Mouse (Mus musculus) hindbrain, embryonic 11.5 days (tissue): ENCODE results near the gene Sdccag8. TPM values are rescaled to one million over a fixed set of nuclear protein-coding genes. Genes with fewer than 3 reads are reported as not detected.

Experiments used
- ATAC-seq: fragments of 200-750 bp; cut with Nextera tagmentation; 2 replicates; pipeline ENCODE4 v1.8.0; 2017; ENCODE audit warnings: mild to moderate bottlenecking, moderate TSS enrichment, moderate library complexity; ENCODE audit not compliant: low FRiP score
- DNase-seq: peaks from one replicate; pipeline ENCODE4 v3.0.0-alpha.2; 2015; ENCODE audit warnings: low spot score
- H3K27ac ChIP-seq: fragments of 300-500 bp; sonication (generic); 2 replicates; pipeline ENCODE4 v1.5.1; 2014; ENCODE audit warnings: mild to moderate bottlenecking, low read depth, low read length
- H3K27me3 ChIP-seq: fragments of 300-500 bp; sonication (generic); 2 replicates; pipeline ENCODE4 v1.6.1; 2014; ENCODE audit warnings: mild to moderate bottlenecking, low read length, moderate library complexity, mixed read lengths; ENCODE audit not compliant: control insufficient read depth, insufficient read depth
- H3K36me3 ChIP-seq: fragments of 300-500 bp; sonication (generic); 2 replicates; pipeline ENCODE4 v1.6.1; 2014; ENCODE audit warnings: mild to moderate bottlenecking, low read length, moderate library complexity, mixed read lengths; ENCODE audit not compliant: control insufficient read depth, insufficient read depth
- H3K4me1 ChIP-seq: fragments of 300-500 bp; sonication (generic); replicated peaks from 2 replicates; pipeline ENCODE4 v1.6.1; 2014; ENCODE audit warnings: low read length, mixed read lengths; ENCODE audit not compliant: control insufficient read depth, insufficient read depth
- H3K4me2 ChIP-seq: fragments of 300-500 bp; sonication (generic); replicated peaks from 2 replicates; pipeline ENCODE4 v1.6.1; 2014; ENCODE audit warnings: mild to moderate bottlenecking, low read depth, low read length
- H3K4me3 ChIP-seq: fragments of 300-500 bp; sonication (generic); 2 replicates; pipeline ENCODE4 v1.5.1; 2014; ENCODE audit warnings: low read depth, low read length
- H3K9ac ChIP-seq: fragments of 300-500 bp; sonication (generic); 2 replicates; pipeline ENCODE4 v1.6.1; 2014; ENCODE audit warnings: low read depth, low read length
- H3K9me3 ChIP-seq: fragments of 300-500 bp; sonication (generic); 2 replicates; pipeline ENCODE4 v1.6.1; 2016; ENCODE audit warnings: low read length; ENCODE audit not compliant: control insufficient read depth
- WGBS: fragments of 180-500 bp; shearing (Covaris S2); extraction: QIAGEN DNeasy Blood & Tissue Kit; methylation state at CpG from one replicate; pipeline ENCODE4 v1.1.7; 2014; 5-methylcytosine and 5-hydroxymethylcytosine counted together
- polyA plus RNA-seq: library from polyadenylated mRNA; unstranded; fragments of >200 nt; fragmentation: Nextera tagmentation; extraction: Ambion mirVana; gene quantifications from 2 replicates; pipeline ENCODE4 v1.2.1, GENCODE M21; 2014

Sdccag8 gene
- polyA plus RNA-seq, 1 experiment from 2014 or later: 23.9 TPM

GRCm38 (mm10) chr1:176995419-176995775, 180.9 kb downstream of the Sdccag8 start:
- H3K4me2 ChIP-seq: no peak overlapping the region
- no peaks in the 10 kb centered on the region for H3K36me3 ChIP-seq
- H3K9ac ChIP-seq: peak overlapping the region; percentile 12; the same call in 1 of the 2 replicates
- DNase-seq: no peak
- H3K27ac ChIP-seq: peak overlapping the region; percentile 92
- no peak overlapping the region for H3K4me3 ChIP-seq
- H3K27me3 ChIP-seq: 0 out of 2 replicates have a peak, but pooled peaks cover 2% of the 10 kb centered on the region
- WGBS: 77% methylated on average over 4 of the region's 4 CpGs
- ATAC-seq: no peak
- peaks cover 38% of the 10 kb centered on the region for H3K4me1 ChIP-seq
- H3K9me3 ChIP-seq: no peaks in the 10 kb centered on the region

GRCm38 (mm10) chr1:176996166-176996565, 181.7 kb downstream of the Sdccag8 start:
- Histone ChIP-seq H3K9me3 (no peaks in the 10 kb centered on the region), H3K4me2 (no peak overlapping the region), H3K4me1 (peaks cover 38% of the 10 kb centered on the region), H3K27ac (peak overlapping the region; percentile 92), H3K9ac (no peak overlapping the region), H3K36me3 (no peaks in the 10 kb centered on the region), H3K4me3 (no peak overlapping the region), H3K27me3 (no peaks in the 10 kb centered on the region; the same call in 1 of the 2 replicates)
- DNase-seq: no peak
- WGBS: 76% methylated on average over 3 of the region's 3 CpGs
- no peak for ATAC-seq

DNA sequence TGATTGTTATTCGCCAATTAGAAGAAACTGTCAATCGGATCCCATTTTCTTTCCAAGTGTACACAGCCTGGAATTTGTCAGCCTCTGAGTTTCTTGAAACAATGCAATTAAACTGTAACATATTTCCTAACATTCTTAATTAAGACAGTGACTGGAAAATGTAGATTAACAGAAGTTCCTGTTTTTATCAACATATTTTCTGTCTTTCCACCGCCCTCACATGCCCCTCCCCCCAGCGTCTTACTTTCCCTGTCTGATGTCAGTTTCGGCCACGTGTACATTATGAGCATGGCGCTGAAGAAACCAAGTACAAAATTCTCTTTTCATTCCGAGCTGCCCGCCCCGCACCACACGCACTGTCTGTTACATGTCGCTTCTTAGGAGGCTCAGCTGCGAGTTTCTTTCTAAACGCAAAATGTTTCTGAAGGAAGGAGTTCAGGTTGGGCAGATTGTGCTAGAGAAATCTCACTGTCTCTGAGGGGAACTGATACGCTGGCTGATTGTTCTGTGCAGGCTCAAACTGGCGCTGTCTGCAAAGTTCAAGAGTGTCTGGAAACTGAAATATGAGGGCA, 182.3 kb downstream of the Sdccag8 start:
- H3K9ac ChIP-seq: peak overlapping the region; percentile 21; the same call in 1 of the 2 replicates
- peaks cover 38% of the 10 kb centered on the region for H3K4me1 ChIP-seq
- H3K9me3 ChIP-seq: no peaks in the 10 kb centered on the region
- no peaks in the 10 kb centered on the region for H3K36me3 ChIP-seq
- WGBS: 31% methylated on average over 16 of the region's 16 CpGs
- DNase-seq: peak; percentile 64
- H3K27ac ChIP-seq: peak overlapping the region; percentile 92
- H3K27me3 ChIP-seq: no peaks in the 10 kb centered on the region; the same call in 1 of the 2 replicates
- no peak overlapping the region for H3K4me3 ChIP-seq
- H3K4me2 ChIP-seq: no peak overlapping the region
- no peak for ATAC-seq

DNA sequence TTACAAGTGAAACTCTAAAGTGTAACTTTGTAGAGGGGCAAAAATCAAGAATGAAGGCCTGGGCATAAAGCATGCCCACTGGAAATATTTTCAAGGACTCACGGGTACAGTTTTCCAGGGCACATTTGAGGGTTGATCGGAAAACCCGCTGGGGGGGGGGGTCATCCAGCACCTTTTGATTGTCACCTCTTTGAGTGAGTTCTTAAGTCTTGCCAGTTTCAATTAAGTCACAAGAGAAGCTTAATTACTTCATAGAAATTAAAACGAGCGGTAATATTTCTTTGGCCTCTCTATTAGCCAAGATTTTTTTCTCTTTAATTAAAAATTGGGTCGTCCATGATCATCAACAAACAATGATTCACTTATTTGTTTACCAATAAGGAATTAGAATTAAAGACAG, 182.8 kb downstream of the Sdccag8 start:
- no peaks in the 10 kb centered on the region; the same call in 1 of the 2 replicates for H3K27me3 ChIP-seq
- H3K4me1 ChIP-seq: peaks cover 38% of the 10 kb centered on the region
- H3K4me3 ChIP-seq: no peak overlapping the region
- DNase-seq: no peak
- no peaks in the 10 kb centered on the region for H3K9me3 ChIP-seq
- WGBS: 32% methylated on average over 6 of the region's 6 CpGs
- H3K27ac ChIP-seq: peak overlapping the region; percentile 92
- no peak for ATAC-seq
- H3K36me3 ChIP-seq: no peaks in the 10 kb centered on the region
- peak overlapping the region; percentile 54; the same call in 1 of the 2 replicates for H3K4me2 ChIP-seq
- no peak overlapping the region for H3K9ac ChIP-seq

DNA sequence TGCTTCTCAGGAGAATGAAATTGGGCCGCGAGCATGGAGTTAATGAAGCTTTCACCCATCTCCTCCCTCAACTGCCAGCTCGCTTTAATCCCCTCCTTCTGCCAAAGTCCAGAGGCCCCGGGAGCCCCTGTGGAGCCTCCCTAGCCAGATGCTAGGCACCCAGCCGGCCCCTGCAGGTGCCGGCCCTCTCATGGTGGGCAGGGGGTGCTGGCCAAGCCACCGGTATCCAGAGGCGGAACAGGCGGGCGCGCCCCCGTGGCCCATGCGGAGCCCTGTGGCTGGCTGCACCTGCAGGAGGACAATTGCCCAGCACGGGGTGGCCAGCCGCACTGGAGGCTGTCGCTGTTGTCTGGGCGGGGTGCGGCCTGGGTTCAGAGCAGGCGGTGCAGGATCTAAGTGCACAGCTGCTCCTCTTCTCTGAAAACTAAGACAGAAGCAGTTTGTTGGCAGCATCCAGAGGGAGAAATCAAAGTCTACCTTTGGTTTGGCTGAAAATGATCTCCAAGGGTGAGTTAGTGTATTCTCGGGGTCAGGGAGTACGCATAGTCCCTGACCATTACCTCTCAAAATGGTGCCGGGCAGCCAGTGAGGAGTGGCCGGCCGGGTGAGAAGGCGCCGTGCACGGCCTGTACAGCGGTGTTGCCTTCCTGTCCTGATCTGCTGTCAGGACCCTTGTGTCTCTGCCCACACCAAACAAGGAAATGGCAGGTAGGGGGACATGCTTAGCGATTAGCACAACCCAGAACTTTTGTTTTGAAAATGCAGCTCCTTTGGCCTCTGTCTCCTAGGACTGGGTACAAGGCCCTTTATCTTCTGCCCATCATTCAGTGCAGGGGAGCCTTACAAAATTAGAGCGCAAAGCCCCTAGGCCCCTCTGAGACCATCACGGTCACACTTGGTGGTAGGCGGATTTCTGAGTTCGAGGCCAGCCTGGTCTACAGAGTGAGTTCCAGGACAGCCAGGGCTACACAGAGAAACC, 183.5 kb downstream of the Sdccag8 start:
- DNase-seq: peak; percentile 69
- 22% methylated on average over 33 of the region's 33 CpGs for WGBS
- H3K4me2 ChIP-seq: peak overlapping the region; percentile 54
- ATAC-seq: peak; percentile 62
- H3K9me3 ChIP-seq: no peaks in the 10 kb centered on the region
- peak overlapping the region; percentile 92 for H3K27ac ChIP-seq
- peaks cover 38% of the 10 kb centered on the region for H3K4me1 ChIP-seq
- H3K9ac ChIP-seq: peak overlapping the region; percentile 53
- H3K4me3 ChIP-seq: peak overlapping the region; percentile 16; the same call in 1 of the 2 replicates
- H3K36me3 ChIP-seq: no peaks in the 10 kb centered on the region
- no peaks in the 10 kb centered on the region; the same call in 1 of the 2 replicates for H3K27me3 ChIP-seq

GRCm38 (mm10) chr1:176999011-176999410, 184.6 kb downstream of the Sdccag8 start:
- Histone ChIP-seq H3K27ac (peak overlapping the region; percentile 92), H3K9ac (no peak overlapping the region), H3K36me3 (no peaks in the 10 kb centered on the region), H3K27me3 (no peaks in the 10 kb centered on the region; the same call in 1 of the 2 replicates), H3K4me2 (0 out of 2 replicates have a peak overlapping the region, but pooled peaks have one; percentile 13), H3K9me3 (no peaks in the 10 kb centered on the region), H3K4me1 (peaks cover 28% of the 10 kb centered on the region), H3K4me3 (no peak overlapping the region)
- DNase-seq (peak; percentile 76), ATAC-seq (peak; percentile 47)
- WGBS: 16% methylated on average over 6 of the region's 6 CpGs

DNA sequence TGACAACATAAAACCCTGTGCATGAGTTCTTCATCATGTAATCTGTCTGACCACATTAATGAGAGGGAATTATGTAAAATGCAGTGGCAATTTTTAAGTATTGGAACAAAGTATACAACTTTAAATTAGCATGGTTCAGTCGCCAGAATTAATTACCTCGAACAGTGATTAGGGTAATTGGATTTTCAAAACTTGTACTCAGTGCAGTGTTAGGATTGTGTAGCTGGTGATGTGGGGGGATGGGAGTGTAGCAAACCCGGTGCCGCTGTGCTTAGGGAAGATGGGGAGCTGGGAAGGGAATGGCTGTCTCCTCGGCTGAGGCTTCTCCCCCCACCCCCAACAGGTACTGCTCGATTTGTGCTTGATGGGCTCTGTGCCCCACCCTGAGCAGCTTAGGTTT, 188.5 kb downstream of the Sdccag8 start:
- no peaks in the 10 kb centered on the region; the same call in 1 of the 2 replicates for H3K27me3 ChIP-seq
- no peak overlapping the region for H3K4me2 ChIP-seq
- DNase-seq (no peak), ATAC-seq (no peak)
- H3K9ac ChIP-seq: no peak overlapping the region
- peaks cover 9% of the 10 kb centered on the region for H3K4me1 ChIP-seq
- 77% methylated on average over 6 of the region's 6 CpGs for WGBS
- no peak overlapping the region for H3K4me3 ChIP-seq
- no peak overlapping the region for H3K27ac ChIP-seq
- H3K9me3 ChIP-seq: no peaks in the 10 kb centered on the region
- H3K36me3 ChIP-seq: no peaks in the 10 kb centered on the region

DNA sequence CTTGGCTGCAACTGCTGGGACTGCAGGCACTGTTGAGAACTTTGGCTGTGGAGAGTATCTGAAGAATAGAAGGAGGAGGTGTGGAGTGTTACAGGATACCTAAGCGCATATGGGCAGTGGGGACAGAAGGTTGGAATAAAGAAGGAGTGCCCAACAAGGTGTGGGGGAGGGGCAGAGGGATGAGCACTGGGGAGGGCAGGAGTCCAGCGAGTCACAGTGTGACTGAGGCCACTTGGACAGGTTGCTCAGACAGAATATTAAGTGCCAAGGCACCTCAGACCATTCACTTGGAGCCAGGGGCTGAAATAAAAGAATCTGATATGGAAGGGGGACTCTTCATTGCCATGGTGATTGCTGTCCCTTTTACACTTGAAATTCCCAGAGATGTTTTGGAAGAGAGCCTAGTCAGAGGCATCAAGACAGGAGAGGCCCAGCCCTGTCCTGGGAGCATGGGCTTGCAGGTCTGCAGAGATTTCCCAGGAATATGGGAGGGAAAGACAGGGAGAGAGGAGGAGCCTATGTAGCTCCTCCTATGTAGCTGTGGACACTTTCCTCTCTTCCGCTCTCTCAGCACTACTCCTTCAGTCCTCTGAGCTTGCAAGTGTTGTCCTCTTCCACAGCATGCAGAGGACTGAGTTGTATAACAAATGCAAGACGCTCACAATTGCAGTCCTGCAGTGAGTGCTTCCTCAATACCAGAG, 189.7 kb downstream of the Sdccag8 start:
- WGBS: 70% methylated on average over 4 of the region's 4 CpGs
- no peak overlapping the region for H3K4me3 ChIP-seq
- DNase-seq (no peak), ATAC-seq (0 out of 2 replicates have a peak, but pooled peaks have one; percentile 31)
- no peaks in the 10 kb centered on the region; the same call in 1 of the 2 replicates for H3K27me3 ChIP-seq
- no peak overlapping the region for H3K27ac ChIP-seq
- H3K4me1 ChIP-seq: peaks cover 5% of the 10 kb centered on the region
- H3K9me3 ChIP-seq: no peaks in the 10 kb centered on the region
- H3K9ac ChIP-seq: no peak overlapping the region
- H3K36me3 ChIP-seq: no peaks in the 10 kb centered on the region
- no peak overlapping the region for H3K4me2 ChIP-seq
